Mouse (Mus musculus): Measurements from ENCODE around the gene 4921539E11Rik. TPM values are rescaled to one million over a fixed set of nuclear protein-coding genes. Genes with fewer than 3 reads are reported as not detected.

The 4921539E11Rik gene
- not detected for polyA plus RNA-seq (2014; fragmentation: Illumina TruSeq; extraction: RNeasy Lipid Tissue Mini Kit (QIAGEN cat#74804); ENCODE audit: low read depth, low replicate concordance)

GRCm38 (mm10) chr4:103290763-103291162 is at the start of gene 4921539E11Rik:
4921539E11Rik (minus strand) TSS chr4:103290863.

DNA sequence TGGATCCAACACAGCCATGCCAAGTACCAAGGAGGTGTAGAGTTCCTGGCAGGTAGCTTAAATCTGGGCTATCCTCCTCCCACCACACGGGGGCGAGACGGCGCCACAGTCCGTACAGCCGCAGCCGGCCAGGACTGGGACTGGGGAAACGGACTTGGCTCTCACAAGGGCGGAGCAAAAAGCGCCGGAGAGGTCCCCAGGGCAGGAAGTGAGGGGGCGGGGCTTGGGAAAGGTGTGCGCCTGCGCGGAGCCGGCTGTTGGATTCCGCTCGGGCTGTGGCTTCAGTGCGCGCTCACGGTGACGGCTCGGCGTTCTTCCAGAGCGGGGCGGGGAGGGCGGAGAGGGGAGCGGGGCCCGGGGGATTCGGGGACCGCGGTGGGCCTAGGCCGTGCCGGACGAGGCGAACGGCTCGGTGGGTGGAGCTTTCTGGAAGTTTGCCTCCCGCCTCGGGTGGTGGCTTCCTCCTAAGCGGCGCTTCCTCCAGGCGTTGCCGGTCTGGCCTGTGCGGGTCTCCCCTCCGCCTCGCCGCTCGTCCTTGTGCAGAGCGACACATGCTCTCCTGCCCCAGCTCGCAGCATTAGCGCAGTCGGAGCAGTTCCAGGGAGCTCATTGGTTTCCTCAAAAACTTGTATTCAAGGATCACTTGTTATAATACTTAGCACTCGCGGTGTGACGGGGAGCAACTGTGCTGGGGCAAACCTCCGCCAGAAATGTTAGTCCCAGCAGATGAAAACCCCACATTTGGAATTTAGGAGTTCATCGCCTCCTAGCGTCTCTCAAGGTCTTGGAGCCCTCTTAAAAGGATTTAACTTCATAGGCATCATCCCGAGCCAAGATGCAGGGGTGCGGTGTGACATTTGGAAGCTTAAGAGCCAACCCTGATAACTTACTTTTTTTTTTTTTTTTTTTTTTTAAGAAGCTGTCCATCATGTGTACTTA is 23.2 kb upstream of the 4921539E11Rik start, which contains the start of gene Oma1:
Oma1 (plus strand) TSS at position 226 of the 939 bp plus-strand sequence.

DNA sequence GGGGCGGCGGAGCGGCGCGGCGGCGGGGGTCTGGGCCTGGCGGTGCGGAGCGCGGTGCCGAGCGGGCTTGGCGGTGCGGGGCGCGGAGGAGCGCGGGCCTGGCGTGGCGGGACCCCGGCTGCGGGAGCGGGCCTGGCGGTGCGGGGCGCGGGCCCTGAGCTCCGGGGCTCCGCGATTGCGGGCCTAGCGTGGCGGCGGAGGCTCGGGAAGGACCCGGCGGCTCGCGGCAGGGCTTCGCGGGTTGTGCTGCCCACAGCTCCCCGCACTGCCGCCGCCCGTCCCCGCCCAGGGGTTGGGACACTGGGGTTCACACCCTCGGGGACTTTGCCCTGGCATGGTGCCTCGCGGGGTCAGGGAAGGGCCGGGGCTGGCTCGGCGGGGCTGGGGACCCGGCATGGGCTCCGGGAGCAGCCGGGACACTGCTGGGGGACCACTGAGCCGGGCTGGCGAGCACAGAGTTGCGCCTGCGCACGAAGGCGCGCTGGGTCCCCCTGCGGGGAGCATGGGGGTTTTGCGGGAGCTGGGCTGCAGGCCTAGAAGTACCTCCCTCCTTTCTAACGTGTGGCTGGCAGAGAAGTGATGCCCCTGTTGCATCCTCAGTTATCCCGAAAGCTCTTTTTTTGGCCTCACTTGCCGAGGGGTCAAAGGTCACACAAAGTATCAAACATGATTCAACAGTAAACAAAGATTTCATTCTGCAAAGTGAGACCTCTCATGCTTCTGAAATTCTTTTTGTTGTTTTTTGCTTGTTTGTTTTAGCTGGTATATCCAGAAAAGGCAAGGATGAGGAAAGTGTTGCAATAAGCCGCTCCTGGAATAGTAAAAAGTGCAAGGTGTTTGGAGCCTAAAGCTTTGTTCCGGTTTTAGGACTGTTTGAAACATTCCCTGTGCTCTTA is 75.5 kb downstream of the 4921539E11Rik start, which contains the start of gene Slc35d1:
Slc35d1 (minus strand) TSS at position 240 of the 896 bp plus-strand sequence.

Other genes with a start within 250 kb of the 4921539E11Rik start
- 19.1 TPM for gene Mier1, start 176.5 kb downstream of the 4921539E11Rik start, polyA plus RNA-seq (2014; fragmentation: Illumina TruSeq; extraction: RNeasy Lipid Tissue Mini Kit (QIAGEN cat#74804); ENCODE audit: low read depth, low replicate concordance)
- 0.60 TPM for gene Wdr78, start 176.3 kb downstream of the 4921539E11Rik start, polyA plus RNA-seq (2014; fragmentation: Illumina TruSeq; extraction: RNeasy Lipid Tissue Mini Kit (QIAGEN cat#74804); ENCODE audit: low read depth, low replicate concordance)
- 6.8 TPM for gene Slc35d1, start 75.7 kb downstream of the 4921539E11Rik start, polyA plus RNA-seq (2014; fragmentation: Illumina TruSeq; extraction: RNeasy Lipid Tissue Mini Kit (QIAGEN cat#74804); ENCODE audit: low read depth, low replicate concordance)
- 39.0 TPM for gene Oma1, start 22.9 kb upstream of the 4921539E11Rik start, polyA plus RNA-seq (2014; fragmentation: Illumina TruSeq; extraction: RNeasy Lipid Tissue Mini Kit (QIAGEN cat#74804); ENCODE audit: low read depth, low replicate concordance)